Mouse (Mus musculus): ENCODE data around the gene Cblb. TPM values are rescaled to one million over a fixed set of nuclear protein-coding genes. Genes with fewer than 3 reads are reported as not detected.

The Cblb gene
- polyA plus RNA-seq (2014; fragmentation: Illumina TruSeq; extraction: RNeasy Lipid Tissue Mini Kit (QIAGEN cat#74804); ENCODE audit: low read depth, low replicate concordance), result 8.3 TPM

GRCm38 (mm10) chr16:52031091-52031689 lies at the start of gene Cblb:
Cblb (plus strand) TSS chr16:52031225.

Data from kidney, adult 10 weeks (tissue).